Mouse (Mus musculus): ENCODE measurements around the gene Spire2. TPM values are rescaled to one million over a fixed set of nuclear protein-coding genes. Genes with fewer than 3 reads are reported as not detected.

The Spire2 gene
- polyA plus RNA-seq (2012; rRNA removed): 37.7 and 44.4 TPM in 2 replicates

GRCm38 (mm10) chr8:123332262-123333090 is at the start of gene Spire2:
Spire2 (plus strand) TSS chr8:123332713.

DNA sequence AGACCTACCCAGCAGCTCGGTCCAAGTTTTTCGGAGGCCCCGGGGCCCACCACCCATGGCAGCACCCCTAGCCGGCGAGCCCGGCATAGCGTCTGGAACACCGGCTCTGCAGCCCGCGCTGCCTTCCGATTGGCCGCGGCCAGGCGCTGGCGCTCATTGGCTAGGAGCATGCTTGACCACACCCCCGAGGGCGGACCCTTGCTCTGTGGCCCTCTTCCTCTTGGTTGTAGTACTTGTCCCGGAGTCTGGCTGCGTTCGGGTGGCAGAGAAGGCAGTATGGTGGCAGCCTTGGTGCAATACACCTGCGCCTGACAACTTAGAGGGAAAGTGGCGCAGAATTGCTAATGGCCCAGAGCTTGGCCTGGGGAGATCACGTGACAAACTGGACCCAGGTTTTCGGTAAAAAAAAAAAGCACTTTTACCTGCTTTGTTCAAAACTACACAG is 14.0 kb upstream of the Spire2 start, which contains the start of gene Fanca:
Fanca (minus strand) TSS at position 110 of the 445 bp plus-strand sequence.

GRCm38 (mm10) chr8:123373403-123374238 is 41.1 kb downstream of the Spire2 start, which contains the start of gene Tcf25:
Tcf25 (plus strand) TSS chr8:123373753.

DNA sequence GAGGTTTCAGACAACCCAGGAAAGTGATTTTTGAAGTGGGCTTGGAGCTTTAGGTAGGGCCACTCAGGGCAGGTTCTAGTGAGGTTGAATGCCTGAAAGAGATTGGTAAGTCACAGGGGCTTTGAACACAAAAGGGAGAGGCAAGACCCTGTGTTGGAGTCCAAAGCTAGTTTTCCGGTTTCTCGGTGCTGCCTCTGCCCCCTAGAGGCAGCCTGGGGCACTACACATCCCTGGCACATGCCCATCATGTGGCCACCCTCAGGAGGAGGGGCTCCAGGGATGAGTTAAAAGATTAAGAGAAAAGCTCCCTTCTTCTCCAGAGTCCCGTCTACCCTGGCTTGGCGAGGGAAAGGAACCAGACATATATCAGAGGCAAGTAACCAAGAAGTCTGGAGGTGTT is 74.3 kb downstream of the Spire2 start, which contains the start of gene Mc1r:
Mc1r (plus strand) TSS at position 322 of the 400 bp plus-strand sequence.

DNA sequence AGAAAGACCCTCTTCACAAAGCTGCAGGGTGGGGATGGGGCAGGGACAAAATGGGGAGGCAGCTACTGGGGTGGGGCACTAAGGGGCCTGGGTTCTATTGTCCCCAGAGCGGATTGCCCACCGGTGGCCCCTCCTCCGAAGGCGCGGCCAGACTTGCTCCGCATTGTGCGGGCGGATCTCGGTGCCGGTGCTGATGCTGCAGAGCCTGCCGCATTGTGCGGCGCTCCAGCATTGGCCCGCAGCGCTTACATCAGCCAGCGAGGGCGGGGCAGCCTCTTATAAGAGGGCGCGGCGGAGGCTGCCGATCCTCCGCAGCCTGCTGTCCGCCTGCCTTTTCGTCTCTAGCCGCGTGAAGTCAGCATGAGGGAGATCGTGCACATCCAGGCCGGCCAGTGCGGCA is 78.7 kb downstream of the Spire2 start, which contains the start of gene Tubb3:
Tubb3 (plus strand) TSS at position 179 of the 400 bp plus-strand sequence.

Other genes starting within 250 kb of the Spire2 start
- 1,904 and 2,108 TPM in 2 replicates for gene Rpl13, start 230.4 kb upstream of the Spire2 start, polyA plus RNA-seq (2012; rRNA removed)
- gene Cpne7, start 215.3 kb upstream of the Spire2 start, polyA plus RNA-seq (2012; rRNA removed): 5.1 and 5.9 TPM in 2 replicates
- gene Sult5a1, start 174.4 kb upstream of the Spire2 start, polyA plus RNA-seq (2012; rRNA removed): 2.1 and 11.6 TPM in 2 replicates
- gene Dpep1, start 146.5 kb upstream of the Spire2 start, polyA plus RNA-seq (2012; rRNA removed): 0.34 and 1.2 TPM in 2 replicates
- 121 and 129 TPM in 2 replicates for gene Chmp1a, start 120.0 kb upstream of the Spire2 start, polyA plus RNA-seq (2012; rRNA removed)
- 6.6 and 7.0 TPM in 2 replicates for gene Spata33, start 119.9 kb upstream of the Spire2 start, polyA plus RNA-seq (2012; rRNA removed)
- gene Cdk10, start 107.9 kb upstream of the Spire2 start, polyA plus RNA-seq (2012; rRNA removed): 121 and 122 TPM in 2 replicates
- gene Spata2l, start 96.5 kb upstream of the Spire2 start, polyA plus RNA-seq (2012; rRNA removed): 3.0 and 3.2 TPM in 2 replicates
- 38.9 and 40.2 TPM in 2 replicates for gene Zfp276, start 78.5 kb upstream of the Spire2 start, polyA plus RNA-seq (2012; rRNA removed)
- gene Vps9d1, start 78.4 kb upstream of the Spire2 start, polyA plus RNA-seq (2012; rRNA removed): 109 and 116 TPM in 2 replicates
- 27.6 and 35.1 TPM in 2 replicates for gene Fanca, start 14.1 kb upstream of the Spire2 start, polyA plus RNA-seq (2012; rRNA removed)
- gene Tcf25, start 41.0 kb downstream of the Spire2 start, polyA plus RNA-seq (2012; rRNA removed): 267 and 295 TPM in 2 replicates
- 0.02 and 0.10 TPM in 2 replicates for gene Mc1r, start 74.4 kb downstream of the Spire2 start, polyA plus RNA-seq (2012; rRNA removed)
- gene Tubb3, start 78.7 kb downstream of the Spire2 start, polyA plus RNA-seq (2012; rRNA removed): 2,181 and 2,513 TPM in 2 replicates
- gene Def8, start 90.8 kb downstream of the Spire2 start, polyA plus RNA-seq (2012; rRNA removed): 44.5 and 45.5 TPM in 2 replicates
- gene Afg3l1, start 145.2 kb downstream of the Spire2 start, polyA plus RNA-seq (2012; rRNA removed): 30.8 and 32.1 TPM in 2 replicates
- 60.2 and 68.5 TPM in 2 replicates for gene Dbndd1, start 182.8 kb downstream of the Spire2 start, polyA plus RNA-seq (2012; rRNA removed)
- gene Gas8, start 186.1 kb downstream of the Spire2 start, polyA plus RNA-seq (2012; rRNA removed): 50.1 and 54.0 TPM in 2 replicates

All from central nervous system, embryonic 14 days (tissue).